Mouse (Mus musculus) kidney, embryonic 16.5 days (tissue): Measurements from ENCODE around the gene Rnf227. TPM values are rescaled to one million over a fixed set of nuclear protein-coding genes. Genes with fewer than 3 reads are reported as not detected.

Experiments
- ATAC-seq: fragments of 200-750 bp; cut with Nextera tagmentation; 2 replicates; pipeline ENCODE4 v1.8.0; 2017; ENCODE audit warnings: moderate TSS enrichment; ENCODE audit not compliant: low FRiP score, low TSS enrichment
- H3K27ac ChIP-seq: fragments of 300-500 bp; sonication (generic); 2 replicates; pipeline ENCODE4 v1.5.1; 2014; ENCODE audit warnings: low read length
- H3K27me3 ChIP-seq: fragments of 300-500 bp; sonication (generic); 2 replicates; pipeline ENCODE4 v1.6.1; 2014; ENCODE audit warnings: low read length, control low read depth, mixed read lengths; ENCODE audit not compliant: insufficient read depth
- H3K36me3 ChIP-seq: fragments of 300-500 bp; sonication (generic); 2 replicates; pipeline ENCODE4 v1.6.1; 2014; ENCODE audit warnings: low read length, control low read depth, mixed read lengths; ENCODE audit not compliant: insufficient read depth
- H3K4me1 ChIP-seq: fragments of 300-500 bp; sonication (generic); 2 replicates; pipeline ENCODE4 v1.6.1; 2014; ENCODE audit warnings: low read length, control low read depth, mixed read lengths; ENCODE audit not compliant: insufficient read depth
- H3K4me2 ChIP-seq: fragments of 300-500 bp; sonication (generic); replicated peaks from 2 replicates; pipeline ENCODE4 v1.6.1; 2014; ENCODE audit warnings: low read depth, low read length
- H3K4me3 ChIP-seq: fragments of 300-500 bp; sonication (generic); 2 replicates; pipeline ENCODE4 v1.5.1; 2014; ENCODE audit warnings: mild to moderate bottlenecking, low read length
- H3K9ac ChIP-seq: fragments of 300-500 bp; sonication (generic); replicated peaks from 2 replicates; pipeline ENCODE4 v1.6.1; 2014; ENCODE audit warnings: low read length
- H3K9me3 ChIP-seq: fragments of 300-500 bp; sonication (generic); 2 replicates; pipeline ENCODE4 v1.6.1; 2016; ENCODE audit warnings: low read length, control low read depth
- WGBS: fragments of 180-500 bp; shearing (Covaris S2); extraction: QIAGEN DNeasy Blood & Tissue Kit; methylation state at CpG from one replicate; pipeline ENCODE4 v1.1.7; 2014; 5-methylcytosine and 5-hydroxymethylcytosine counted together
- polyA plus RNA-seq: library from polyadenylated mRNA; unstranded; fragments of >200 nt; fragmentation: Nextera tagmentation; extraction: Ambion mirVana; gene quantifications from 2 replicates; pipeline ENCODE4 v1.2.1, GENCODE M21; 2015

Gene Rnf227
- polyA plus RNA-seq = 16.4 and 17.8 TPM in 2 replicates

GRCm38 (mm10) chr11:69340161-69341131 is at the start of gene Rnf227:
Gene Rnf227, plus strand, starts transcription at chr11:69340461.
- Histone ChIP-seq H3K9me3 (peaks cover 4% of the 10 kb centered on the region; the same call in 1 of the 2 replicates), H3K4me1 (peaks cover 16% of the 10 kb centered on the region), H3K36me3 (peaks cover 25% of the 10 kb centered on the region), H3K4me2 (peak within 1 kb of the TSS; percentile 90), H3K27me3 (0 out of 2 replicates have a peak, but pooled peaks cover 7% of the 10 kb centered on the region), H3K4me3 (peak within 1 kb of the TSS; percentile 66), H3K27ac (peak within 1 kb of the TSS; percentile 72), H3K9ac (peak within 1 kb of the TSS; percentile 80)
- 2% methylated on average over 90 of the region's 99 CpGs for WGBS
- ATAC-seq = peak; percentile 86

- WGBS = 95% methylated on average over 5 of the region's 5 CpGs
- no peak overlapping the region for H3K4me3 ChIP-seq
- H3K4me2 ChIP-seq = no peak overlapping the region
- H3K9me3 ChIP-seq = no peaks in the 10 kb centered on the region
- H3K4me1 ChIP-seq = no peaks in the 10 kb centered on the region
- ATAC-seq = no peak
- no peaks in the 10 kb centered on the region for H3K27me3 ChIP-seq
- no peak overlapping the region for H3K27ac ChIP-seq
- H3K36me3 ChIP-seq = no peaks in the 10 kb centered on the region
- H3K9ac ChIP-seq = no peak overlapping the region
Observed at GRCm38 (mm10) chr11:69291111-69291510, 49.1 kb upstream of the Rnf227 start.

- no peak overlapping the region for H3K9ac ChIP-seq
- WGBS = 83% methylated on average over 3 of the region's 3 CpGs
Observed at GRCm38 (mm10) chr11:69295286-69295685, 45.0 kb upstream of the Rnf227 start.

GRCm38 (mm10) chr11:69297799-69298198 is 42.5 kb upstream of the Rnf227 start:
- no peak for ATAC-seq
- no peak overlapping the region for H3K4me2 ChIP-seq
- H3K4me3 ChIP-seq = no peak overlapping the region
- peaks cover 19% of the 10 kb centered on the region for H3K36me3 ChIP-seq
- no peak overlapping the region for H3K27ac ChIP-seq
- no peaks in the 10 kb centered on the region for H3K27me3 ChIP-seq
- no peaks in the 10 kb centered on the region for H3K4me1 ChIP-seq
- H3K9me3 ChIP-seq = no peaks in the 10 kb centered on the region
- WGBS = 89% methylated on average over 2 of the region's 2 CpGs
- no peak overlapping the region for H3K9ac ChIP-seq

More at GRCm38 (mm10) chr11:69295286-69295685, 45.0 kb upstream of the Rnf227 start:
- no peak for ATAC-seq
- no peaks in the 10 kb centered on the region for H3K9me3 ChIP-seq
- H3K4me2 ChIP-seq = no peak overlapping the region
- H3K4me1 ChIP-seq = no peaks in the 10 kb centered on the region
- H3K4me3 ChIP-seq = no peak overlapping the region
- no peaks in the 10 kb centered on the region for H3K27me3 ChIP-seq
- H3K36me3 ChIP-seq = peaks cover 12% of the 10 kb centered on the region; the same call in 1 of the 2 replicates
- H3K27ac ChIP-seq = no peak overlapping the region

GRCm38 (mm10) chr11:69298231-69298630 is 42.0 kb upstream of the Rnf227 start:
- no peak for ATAC-seq
- 78% methylated on average over 7 of the region's 7 CpGs for WGBS
- no peaks in the 10 kb centered on the region for H3K4me1 ChIP-seq
- no peak overlapping the region for H3K9ac ChIP-seq
- peaks cover 24% of the 10 kb centered on the region for H3K36me3 ChIP-seq
- no peak overlapping the region for H3K4me2 ChIP-seq
- no peak overlapping the region for H3K27ac ChIP-seq
- no peaks in the 10 kb centered on the region for H3K9me3 ChIP-seq
- no peak overlapping the region for H3K4me3 ChIP-seq
- H3K27me3 ChIP-seq = no peaks in the 10 kb centered on the region

GRCm38 (mm10) chr11:69302817-69303216 is 37.4 kb upstream of the Rnf227 start:
- Histone ChIP-seq H3K27me3 (no peaks in the 10 kb centered on the region), H3K4me2 (no peak overlapping the region), H3K36me3 (peaks cover 40% of the 10 kb centered on the region), H3K9me3 (no peaks in the 10 kb centered on the region), H3K4me1 (no peaks in the 10 kb centered on the region), H3K27ac (no peak overlapping the region), H3K9ac (no peak overlapping the region), H3K4me3 (no peak overlapping the region)
- 89% methylated on average over 7 of the region's 7 CpGs for WGBS
- no peak for ATAC-seq

- H3K9me3 ChIP-seq = no peaks in the 10 kb centered on the region
- no peak overlapping the region for H3K9ac ChIP-seq
- H3K36me3 ChIP-seq = peaks cover 56% of the 10 kb centered on the region
- H3K4me2 ChIP-seq = no peak overlapping the region
- no peak overlapping the region for H3K27ac ChIP-seq
- H3K4me1 ChIP-seq = no peaks in the 10 kb centered on the region
- ATAC-seq = no peak
- WGBS = 81% methylated on average over 9 of the region's 9 CpGs
- H3K4me3 ChIP-seq = no peak overlapping the region
- no peaks in the 10 kb centered on the region for H3K27me3 ChIP-seq
Observed at GRCm38 (mm10) chr11:69305291-69305690, 35.0 kb upstream of the Rnf227 start.

GRCm38 (mm10) chr11:69306039-69306438 is 34.2 kb upstream of the Rnf227 start:
- Histone ChIP-seq H3K9me3 (no peaks in the 10 kb centered on the region), H3K4me2 (no peak overlapping the region), H3K36me3 (peaks cover 64% of the 10 kb centered on the region), H3K27ac (no peak overlapping the region), H3K4me3 (no peak overlapping the region), H3K9ac (no peak overlapping the region), H3K4me1 (no peaks in the 10 kb centered on the region), H3K27me3 (no peaks in the 10 kb centered on the region)
- 92% methylated on average over 2 of the region's 2 CpGs for WGBS
- ATAC-seq = no peak

GRCm38 (mm10) chr11:69311266-69311665 is 29.0 kb upstream of the Rnf227 start:
- Histone ChIP-seq H3K4me3 (no peak overlapping the region), H3K9ac (no peak overlapping the region), H3K4me1 (no peaks in the 10 kb centered on the region), H3K27me3 (no peaks in the 10 kb centered on the region), H3K27ac (no peak overlapping the region), H3K9me3 (no peaks in the 10 kb centered on the region), H3K36me3 (peaks cover 61% of the 10 kb centered on the region), H3K4me2 (no peak overlapping the region)
- 83% methylated on average over 7 of the region's 7 CpGs for WGBS
- no peak for ATAC-seq

GRCm38 (mm10) chr11:69316361-69316760 is 23.9 kb upstream of the Rnf227 start:
- Histone ChIP-seq H3K27me3 (no peaks in the 10 kb centered on the region), H3K9me3 (no peaks in the 10 kb centered on the region), H3K36me3 (peaks cover 39% of the 10 kb centered on the region), H3K4me1 (no peaks in the 10 kb centered on the region), H3K9ac (no peak overlapping the region), H3K4me2 (no peak overlapping the region), H3K4me3 (no peak overlapping the region), H3K27ac (no peak overlapping the region)
- 98% methylated on average over 6 of the region's 6 CpGs for WGBS
- no peak for ATAC-seq
